Mouse (Mus musculus) gastrocnemius, postnatal 10 days (tissue): ENCODE data around the gene Tatdn3. TPM values are rescaled to one million over a fixed set of nuclear protein-coding genes. Genes with fewer than 3 reads are reported as not detected.

Source experiments
- DNase-seq: peaks from one replicate; pipeline ENCODE4 v3.0.0; 2021; ENCODE audit warnings: mixed read lengths
- long read RNA-seq, 2 experiments: library from polyadenylated mRNA; stranded (forward); transcript quantifications; one replicate each; pipeline ENCODE4 v2.0.0; 2021
- total RNA-seq, 2 experiments: library from RNA; stranded (reverse); gene quantifications; 2 replicates each; pipeline ENCODE4 v1.2.3; 2021

Gene Tatdn3
- 10 to 100 TPM; 14.9 to 19.7 TPM for total RNA-seq
- long read RNA-seq, experiment 1, partial matches to known transcripts, result 1 of 5 reads
- long read RNA-seq, experiment 1, other reads (novel, unspliced or antisense), result 1 of 5 reads
- long read RNA-seq, experiment 2, partial matches to known transcripts, result 1 of 6 reads
- long read RNA-seq, experiment 2, other reads (novel, unspliced or antisense), result 1 of 6 reads

GRCm38 (mm10) chr1:191062781-191063485 is at the start of gene Tatdn3, which contains the start of gene Nsl1:
TSS of gene Tatdn3 (minus strand) at chr1:191062932.
TSS of gene Nsl1 (plus strand) at chr1:191063012.
- DNase-seq, result peak; percentile 93

- DNase-seq, result no peak
Measured at GRCm38 (mm10) chr1:191111146-191111545, 48.4 kb upstream of the Tatdn3 start.

GRCm38 (mm10) chr1:191109907-191110306 is 47.2 kb upstream of the Tatdn3 start:
- DNase-seq, result no peak

GRCm38 (mm10) chr1:191107306-191107705 is 44.6 kb upstream of the Tatdn3 start:
- no peak for DNase-seq

- no peak for DNase-seq
Measured at GRCm38 (mm10) chr1:191105246-191105645, 42.5 kb upstream of the Tatdn3 start.

GRCm38 (mm10) chr1:191102730-191103370 is 40.1 kb upstream of the Tatdn3 start:
- DNase-seq, result no peak

- DNase-seq, result no peak
Measured at GRCm38 (mm10) chr1:191099772-191100291, 37.1 kb upstream of the Tatdn3 start.

- no peak for DNase-seq
Measured at GRCm38 (mm10) chr1:191099114-191099513, 36.4 kb upstream of the Tatdn3 start.

- peak; percentile 63 for DNase-seq
Measured at GRCm38 (mm10) chr1:191097802-191098747, 35.3 kb upstream of the Tatdn3 start, which contains the start of gene Batf3. TSS of gene Batf3 (plus strand) at chr1:191097847.

- no peak for DNase-seq
Measured at GRCm38 (mm10) chr1:191096871-191097681, 34.3 kb upstream of the Tatdn3 start.

- DNase-seq, result no peak
Measured at GRCm38 (mm10) chr1:191095019-191095418, 32.3 kb upstream of the Tatdn3 start.

GRCm38 (mm10) chr1:191093578-191093977 is 30.8 kb upstream of the Tatdn3 start:
- DNase-seq, result no peak

GRCm38 (mm10) chr1:191092050-191092449 is 29.3 kb upstream of the Tatdn3 start:
- DNase-seq, result no peak

GRCm38 (mm10) chr1:191089355-191089754 is 26.6 kb upstream of the Tatdn3 start:
- no peak for DNase-seq

GRCm38 (mm10) chr1:191087955-191088354 is 25.2 kb upstream of the Tatdn3 start:
- no peak for DNase-seq

GRCm38 (mm10) chr1:191086960-191087359 is 24.2 kb upstream of the Tatdn3 start:
- DNase-seq, result no peak

GRCm38 (mm10) chr1:191086304-191086878 is 23.7 kb upstream of the Tatdn3 start:
- DNase-seq, result no peak

GRCm38 (mm10) chr1:191085597-191085996 is 22.9 kb upstream of the Tatdn3 start:
- no peak for DNase-seq

- DNase-seq, result peak; percentile 60
Measured at GRCm38 (mm10) chr1:191084951-191085559, 22.3 kb upstream of the Tatdn3 start.

GRCm38 (mm10) chr1:191083230-191083629 is 20.5 kb upstream of the Tatdn3 start:
- DNase-seq, result no peak
